Mouse (Mus musculus) MEL (cell line): ENCODE measurements around the gene Olfr704. TPM values are rescaled to one million over a fixed set of nuclear protein-coding genes. Genes with fewer than 3 reads are reported as not detected.
"Not testable (repeated sequence)": the region's sequence is repeated elsewhere in the genome, so short reads cannot be mapped to it uniquely, and the experiment has no call there.

Source experiments
- DNase-seq: peaks from one replicate; pipeline ENCODE4 v3.0.0; 2011; ENCODE audit warnings: low read depth, low spot score
- H3K27ac ChIP-seq: 2 replicates; pipeline ENCODE4 v1.5.1; 2012; ENCODE audit warnings: low read depth, mild to moderate bottlenecking, control low read depth, low read length, moderate library complexity; ENCODE audit not compliant: control insufficient read depth
- H3K27me3 ChIP-seq, 2 experiments: fragments of 150-350 bp in 1 of 2; sonication (generic) in 1 of 2; 2 replicates each; pipeline ENCODE4 v1.6.1; 2012; ENCODE audit warnings: low read length in 2 of 2, mild to moderate bottlenecking in 2 of 2, improper control_type of control experiment in 1 of 2, moderate library complexity in 1 of 2; ENCODE audit not compliant: insufficient read depth in 2 of 2, control insufficient read depth in 1 of 2
- H3K36me3 ChIP-seq, 2 experiments: 2 replicates each; pipeline ENCODE4 v1.6.1; 2012 to 2014; ENCODE audit warnings: low read length in 2 of 2, improper control_type of control experiment in 1 of 2, inconsistent platforms in 1 of 2, mild to moderate bottlenecking in 1 of 2; ENCODE audit not compliant: insufficient read depth in 2 of 2, control insufficient read depth in 1 of 2
- H3K4me1 ChIP-seq, 2 experiments: fragments of 150-350 bp in 1 of 2; sonication (generic) in 1 of 2; 2 replicates each; pipeline ENCODE4 v1.6.1; 2012; ENCODE audit warnings: low read length in 2 of 2, improper control_type of control experiment in 1 of 2, mild to moderate bottlenecking in 1 of 2; ENCODE audit not compliant: insufficient read depth in 2 of 2, control insufficient read depth in 1 of 2
- H3K4me3 ChIP-seq, 2 experiments: fragments of 150-350 bp in 1 of 2; sonication (generic) in 1 of 2; 2 replicates each; pipeline ENCODE4 v1.5.1; 2012; ENCODE audit warnings: low read depth in 2 of 2, low read length in 2 of 2, mild to moderate bottlenecking in 2 of 2, moderate library complexity in 2 of 2, control low read depth in 1 of 2, improper control_type of control experiment in 1 of 2; ENCODE audit not compliant: control insufficient read depth in 1 of 2, insufficient read depth in 1 of 2
- H3K79me2 ChIP-seq: 2 replicates; pipeline ENCODE4 v1.6.1; 2012; ENCODE audit warnings: mild to moderate bottlenecking, low read length, moderate library complexity; ENCODE audit not compliant: control insufficient read depth, poor library complexity, insufficient read depth
- H3K9ac ChIP-seq: 2 replicates; pipeline ENCODE4 v1.6.1; 2012; ENCODE audit warnings: low read depth, mild to moderate bottlenecking, control low read depth, low read length, moderate library complexity; ENCODE audit not compliant: control insufficient read depth, poor library complexity, severe bottlenecking
- H3K9me3 ChIP-seq: fragments of 150-350 bp; sonication (generic); replicated peaks from 2 replicates; pipeline ENCODE4 v1.6.1; 2012; ENCODE audit warnings: mild to moderate bottlenecking, low read length, improper control_type of control experiment, moderate library complexity; ENCODE audit not compliant: insufficient read depth
- CHD1 ChIP-seq: IDR thresholded peaks from 2 replicates; pipeline ENCODE4 v1.6.1; 2012; ENCODE audit warnings: low read depth, mild to moderate bottlenecking, inconsistent platforms, low read length, improper control_type of control experiment
- E2F4 ChIP-seq: IDR thresholded peaks from 2 replicates; pipeline ENCODE4 v1.6.1; 2011; ENCODE audit warnings: low read depth, low read length, improper control_type of control experiment, borderline replicate concordance
- ETS1 ChIP-seq: IDR thresholded peaks from 2 replicates; pipeline ENCODE4 v1.6.1; 2012; ENCODE audit warnings: low read depth, mild to moderate bottlenecking, inconsistent platforms, low read length, improper control_type of control experiment, moderate library complexity
- GATA1 ChIP-seq: IDR thresholded peaks from 2 replicates; pipeline ENCODE4 v1.6.1; 2011; ENCODE audit warnings: low read depth, low read length, improper control_type of control experiment
- JUND ChIP-seq: IDR thresholded peaks from 2 replicates; pipeline ENCODE4 v1.6.1; 2011; ENCODE audit warnings: low read depth, mild to moderate bottlenecking, improper control_type of control experiment, low read length
- MAZ ChIP-seq: IDR thresholded peaks from 2 replicates; pipeline ENCODE4 v1.6.1; 2012; ENCODE audit warnings: low read depth, mild to moderate bottlenecking, inconsistent platforms, low read length, improper control_type of control experiment
- MEF2A ChIP-seq: IDR thresholded peaks from 2 replicates; pipeline ENCODE4 v1.6.1; 2014; ENCODE audit warnings: low read depth, mild to moderate bottlenecking, inconsistent platforms, low read length, improper control_type of control experiment; ENCODE audit not compliant: poor library complexity, insufficient replicate concordance, severe bottlenecking; ENCODE audit errors: extremely low read depth
- MYB ChIP-seq: IDR thresholded peaks from 2 replicates; pipeline ENCODE4 v1.6.1; 2011; ENCODE audit warnings: mild to moderate bottlenecking, low read depth, low read length, improper control_type of control experiment
- NRF1 ChIP-seq: IDR thresholded peaks from 2 replicates; pipeline ENCODE4 v1.6.1; 2014; ENCODE audit warnings: low read depth, mild to moderate bottlenecking, inconsistent platforms, low read length, improper control_type of control experiment, moderate library complexity; ENCODE audit not compliant: poor library complexity, insufficient read depth, severe bottlenecking
- RAD21 ChIP-seq: IDR thresholded peaks from 2 replicates; pipeline ENCODE4 v1.6.1; 2011; ENCODE audit warnings: mild to moderate bottlenecking, low read depth, low read length, improper control_type of control experiment
- RCOR1 ChIP-seq: IDR thresholded peaks from 2 replicates; pipeline ENCODE4 v1.6.1; 2012; ENCODE audit warnings: low read depth, mild to moderate bottlenecking, inconsistent platforms, low read length, improper control_type of control experiment
- SIN3A ChIP-seq: IDR thresholded peaks from 2 replicates; pipeline ENCODE4 v1.6.1; 2012; ENCODE audit warnings: low read length, improper control_type of control experiment, inconsistent platforms
- SMC3 ChIP-seq: IDR thresholded peaks from 2 replicates; pipeline ENCODE4 v1.6.1; 2011; ENCODE audit warnings: low read depth, low read length, improper control_type of control experiment
- UBTF ChIP-seq: IDR thresholded peaks from 2 replicates; pipeline ENCODE4 v1.6.1; 2012; ENCODE audit warnings: low read depth, mild to moderate bottlenecking, inconsistent platforms, low read length, improper control_type of control experiment, moderate library complexity, borderline replicate concordance; ENCODE audit not compliant: insufficient read depth
- USF1 ChIP-seq: IDR thresholded peaks from 2 replicates; pipeline ENCODE4 v1.6.1; 2014; ENCODE audit warnings: low read depth, mild to moderate bottlenecking, inconsistent platforms, low read length, improper control_type of control experiment, moderate library complexity
- ZC3H11A ChIP-seq: IDR thresholded peaks from 2 replicates; pipeline ENCODE4 v1.6.1; 2012; ENCODE audit warnings: low read depth, mild to moderate bottlenecking, inconsistent platforms, low read length, improper control_type of control experiment
- ZKSCAN1 ChIP-seq: IDR thresholded peaks from 2 replicates; pipeline ENCODE4 v1.6.1; 2012; ENCODE audit warnings: low read depth, mild to moderate bottlenecking, inconsistent platforms, low read length, improper control_type of control experiment, moderate library complexity
- polyA plus RNA-seq, 2 experiments: library from polyadenylated mRNA; stranded (reverse) in 1 of 2; unstranded in 1 of 2; fragments of >175 nt in 1 of 2; fragments of >200 nt in 1 of 2; gene quantifications; 2 replicates each; pipeline versions ENCODE4 v1.2.1 to v1.2.4; 2012; ENCODE audit warnings: low replicate concordance in 2 of 2, low read depth in 1 of 2; ENCODE audit not compliant: insufficient read length in 2 of 2, insufficient read depth in 1 of 2, missing spikeins in 1 of 2
- total RNA-seq: library from RNA; depleted of rRNA; stranded (reverse); fragments of 300-350 nt; gene quantifications from 2 replicates; pipeline ENCODE4 v1.2.3, GENCODE M21; 2012

Gene Olfr704
- total and polyA plus RNA-seq, 3 experiments = not detected

DNA sequence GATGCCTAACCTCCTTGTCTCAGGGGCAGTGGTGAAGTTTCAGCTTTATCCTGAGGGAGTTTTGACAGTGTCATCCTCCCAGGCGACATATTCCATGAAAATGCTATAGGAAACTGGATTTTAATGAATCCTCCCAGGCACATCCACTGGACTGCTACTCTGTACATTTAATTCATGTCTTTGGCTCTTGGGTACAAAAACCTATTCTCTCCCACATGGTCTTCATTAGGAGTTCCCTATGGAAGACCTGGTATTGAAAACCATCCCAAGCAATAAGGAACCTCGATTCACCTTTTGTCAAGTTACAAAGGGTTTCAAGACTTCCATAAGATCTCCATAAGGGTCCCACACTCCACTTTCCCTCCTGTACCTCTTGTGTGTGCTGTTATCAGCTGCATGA is 25.1 kb downstream of the Olfr704 start, which contains the start of gene Olfr706:
TSS of gene Olfr706 (minus strand) at position 101 of the 400 bp plus-strand sequence.
- no peaks in the 10 kb centered on the region for H3K4me1 ChIP-seq
- H3K27me3 ChIP-seq = no peaks in the 10 kb centered on the region
- H3K27ac ChIP-seq = no peak within 1 kb of the TSS
- DNase-seq = no peak
- no peak within 1 kb of the TSS for H3K4me3 ChIP-seq
- H3K9ac ChIP-seq = no peak within 1 kb of the TSS
- TF ChIP-seq GATA1 (no peak), RAD21 (no peak), SIN3A (no peak), NRF1 (no peak), JUND (no peak), SMC3 (no peak), ZC3H11A (no peak), RCOR1 (no peak), MEF2A (no peak), UBTF (no peak), ZKSCAN1 (no peak), USF1 (no peak), MYB (no peak), ETS1 (no peak), MAZ (no peak), E2F4 (no peak), CHD1 (no peak)
- H3K9me3 ChIP-seq = no peaks in the 10 kb centered on the region
- no peaks in the 10 kb centered on the region for H3K79me2 ChIP-seq
- H3K36me3 ChIP-seq = no peaks in the 10 kb centered on the region

DNA sequence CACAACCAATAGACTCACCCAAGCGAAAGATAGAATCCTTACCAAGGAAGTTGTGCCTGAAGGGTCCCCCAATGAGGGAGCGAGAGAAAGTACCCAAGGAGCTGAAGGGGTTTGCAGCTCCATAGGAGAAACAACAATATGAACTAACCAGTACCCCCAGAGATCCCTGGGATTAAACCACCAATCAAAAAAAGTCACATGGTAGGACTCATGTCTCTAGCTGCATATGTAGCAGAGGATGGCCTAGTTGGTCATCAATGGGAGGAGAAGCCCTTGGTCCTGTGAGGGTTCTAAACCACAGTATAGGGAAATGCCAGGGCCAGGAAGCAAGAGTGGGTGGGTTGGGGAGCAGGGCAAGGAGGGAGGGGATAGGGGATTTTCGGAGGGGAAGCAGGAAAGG is 38.2 kb downstream of the Olfr704 start, which contains the start of gene Olfr707:
TSS of gene Olfr707 (minus strand) at position 101 of the 400 bp plus-strand sequence.
- DNase-seq, H3K27me3 ChIP-seq, H3K9ac ChIP-seq, H3K9me3 ChIP-seq, H3K4me3 ChIP-seq, H3K4me1 ChIP-seq, H3K79me2 ChIP-seq, H3K36me3 ChIP-seq, H3K27ac ChIP-seq: not testable (repeated sequence)
